Mouse (Mus musculus) gastrocnemius, postnatal 10 days (tissue): Measurements from ENCODE around the gene Fev. TPM values are rescaled to one million over a fixed set of nuclear protein-coding genes. Genes with fewer than 3 reads are reported as not detected.

Experiments used
- microRNA-seq, 2 experiments: library from miRNA; unstranded; fragments of <30 nt; microRNA quantifications; one replicate each; pipeline ENCODE4 v1.2.0; 2021
- total RNA-seq, 2 experiments: library from RNA; stranded (reverse); gene quantifications; 2 replicates each; pipeline ENCODE4 v1.2.3; 2021

Fev gene
- total RNA-seq, 2 experiments from 2014 or later: not detected

Small RNA genes within 50 kb of the gene (microRNA-seq; reads per million reads assigned to microRNA genes)
- 4.8 to 9.9 reads per million in 2 experiments for gene Mir375

Other genes starting within 250 kb of the Fev start
- 10 to 100 TPM; 10.4 to 15.3 TPM for gene Ttll4, start 223.7 kb downstream of the Fev start, total RNA-seq
- 1 to 10 TPM; 8.6 to 8.9 TPM for gene Cyp27a1, start 171.8 kb downstream of the Fev start, total RNA-seq
- gene Prkag3, start 136.2 kb downstream of the Fev start, total RNA-seq: 10 to 100 TPM; 64.7 to 66.7 TPM
- 1 to 10 TPM in 1 of 2 experiments, under 1 TPM in 1; 0.95 to 1.5 TPM for gene Wnt6, start 113.5 kb downstream of the Fev start, total RNA-seq
- gene Wnt10a, start 93.9 kb downstream of the Fev start, total RNA-seq: under 1 TPM in 1 of 2 experiments, not detected in 1; 0.29 TPM
- under 1 TPM; 0.52 to 0.56 TPM for gene Cdk5r2, start 30.5 kb downstream of the Fev start, total RNA-seq
- not detected for gene Cryba2, start 7.7 kb upstream of the Fev start, total RNA-seq
- gene Cfap65, start 50.2 kb upstream of the Fev start, total RNA-seq: not detected
- under 1 TPM; 0.16 to 0.23 TPM for gene Ihh, start 66.3 kb upstream of the Fev start, total RNA-seq
- 1 to 10 TPM; 4.0 to 5.4 TPM for gene Nhej1, start 239.8 kb upstream of the Fev start, total RNA-seq
- gene Slc23a3, start 248.5 kb upstream of the Fev start, total RNA-seq: not detected